ENCODE assay signal across 30 mouse cellular contexts in genomic region chr4:38995161-38995560, GRCm38 (mm10).
DNase-seq lines count a peak whose midpoint lies in the region; ATAC-seq and TF ChIP-seq lines count a peak whose summit lies in the region.
"Had no signal": no experiment of that assay in that cellular context is flagged by ENCODE, and none has a peak within 500 bp of the region (broad histone marks: within the 10 kb centered on the region; RNA-seq: fewer than 3 reads in every experiment).

No protein-coding gene starts in this region.

- DNase-seq in cerebellum, adult 9-10 months: peak; percentile 3
- DNase-seq in cerebellum, postnatal 14 days: peak; percentile 22 to 67
- no peak for DNase-seq in cerebellum, adult 11-12 months
- DNase-seq in midbrain, postnatal 0 days (ENCODE audit: low spot score): peak; percentile 30
- DNase-seq in midbrain, embryonic 14.5 days: no peak
- DNase-seq in cerebellum, postnatal 36 days: peak; percentile 22 to 32
- DNase-seq in urinary bladder, postnatal 4 days (ENCODE audit: low spot score in 2 of 2): no peak
- DNase-seq: adrenal gland, postnatal 10 days; adrenal gland, postnatal 36 days; B cell, adult 2 months; embryo, embryonic 11 days; gastrocnemius, postnatal 25 days; heart, adult 18-20 months; heart, postnatal 14 days; heart, postnatal 4 days; kidney, adult 11 months; kidney, adult 8-10 months had no signal

- H3K27ac ChIP-seq in midbrain, postnatal 0 days (ENCODE audit: low read depth, low read length): no peak overlapping the region
- no peak overlapping the region for H3K27ac ChIP-seq in midbrain, embryonic 14.5 days (replicated peaks; ENCODE audit: low read depth, low read length)
- H3K27ac ChIP-seq: embryonic facial prominence, embryonic 10.5 days; embryonic facial prominence, embryonic 13.5 days; forebrain, embryonic 12.5 days; forebrain, embryonic 15.5 days; heart, embryonic 13.5 days; hindbrain, embryonic 12.5 days; hindbrain, embryonic 15.5 days; intestine, embryonic 15.5 days had no signal

- no peaks in the 10 kb centered on the region for H3K36me3 ChIP-seq in midbrain, postnatal 0 days (ENCODE audit: insufficient read depth, low read length)
- H3K36me3 ChIP-seq in midbrain, embryonic 14.5 days (ENCODE audit: control insufficient read depth, insufficient read depth, low read length): no peaks in the 10 kb centered on the region
- H3K36me3 ChIP-seq: embryonic facial prominence, embryonic 10.5 days; embryonic facial prominence, embryonic 13.5 days; forebrain, embryonic 12.5 days; forebrain, embryonic 15.5 days; G1E; heart, embryonic 13.5 days; hindbrain, embryonic 12.5 days; hindbrain, embryonic 15.5 days; intestine, embryonic 15.5 days had no signal

- no peak overlapping the region for H3K4me3 ChIP-seq in midbrain, postnatal 0 days (ENCODE audit: low read depth, low read length)
- no peak overlapping the region for H3K4me3 ChIP-seq in midbrain, embryonic 14.5 days (replicated peaks; ENCODE audit: low read depth, low read length)
- H3K4me3 ChIP-seq: embryonic facial prominence, embryonic 10.5 days; embryonic facial prominence, embryonic 13.5 days; erythroblast, embryonic 14.5 days; forebrain, embryonic 12.5 days; forebrain, embryonic 15.5 days; heart, embryonic 13.5 days; hindbrain, embryonic 12.5 days; hindbrain, embryonic 15.5 days; intestine, embryonic 15.5 days had no signal

- H3K4me2 ChIP-seq in midbrain, postnatal 0 days (ENCODE audit: low read depth, low read length, poor library complexity, severe bottlenecking): no peak overlapping the region
- H3K4me2 ChIP-seq in midbrain, embryonic 14.5 days (ENCODE audit: low read length): no peak overlapping the region
- H3K4me2 ChIP-seq: embryonic facial prominence, embryonic 13.5 days; forebrain, embryonic 12.5 days; forebrain, embryonic 15.5 days; heart, embryonic 13.5 days; hindbrain, embryonic 12.5 days; hindbrain, embryonic 15.5 days; intestine, embryonic 15.5 days had no signal

- H3K27me3 ChIP-seq in midbrain, postnatal 0 days (ENCODE audit: insufficient read depth, low read length): no peaks in the 10 kb centered on the region
- no peaks in the 10 kb centered on the region for H3K27me3 ChIP-seq in midbrain, embryonic 14.5 days (ENCODE audit: control insufficient read depth, insufficient read depth, low read length)
- H3K27me3 ChIP-seq: CH12.LX; embryonic facial prominence, embryonic 13.5 days; forebrain, embryonic 12.5 days; forebrain, embryonic 15.5 days; heart, embryonic 13.5 days; hindbrain, embryonic 12.5 days; hindbrain, embryonic 15.5 days; intestine, embryonic 15.5 days; Patski had no signal

- 80% methylated on average over 1 of the region's 1 CpGs for WGBS in midbrain, postnatal 0 days
- WGBS in midbrain, embryonic 14.5 days: 92% methylated on average over 1 of the region's 1 CpGs

- no peaks in the 10 kb centered on the region for H3K4me1 ChIP-seq in midbrain, postnatal 0 days (ENCODE audit: insufficient read depth, low read length)
- no peaks in the 10 kb centered on the region for H3K4me1 ChIP-seq in midbrain, embryonic 14.5 days (ENCODE audit: control insufficient read depth, insufficient read depth, low read length)
- H3K4me1 ChIP-seq: embryonic facial prominence, embryonic 10.5 days; embryonic facial prominence, embryonic 13.5 days; forebrain, embryonic 12.5 days; forebrain, embryonic 15.5 days; heart, embryonic 13.5 days; hindbrain, embryonic 12.5 days; hindbrain, embryonic 15.5 days; intestine, embryonic 15.5 days had no signal

- no peaks in the 10 kb centered on the region for H3K9me3 ChIP-seq in midbrain, postnatal 0 days (ENCODE audit: low read length)
- H3K9me3 ChIP-seq in midbrain, embryonic 14.5 days (ENCODE audit: control insufficient read depth, low read length): no peaks in the 10 kb centered on the region
- H3K9me3 ChIP-seq: embryonic facial prominence, embryonic 10.5 days; embryonic facial prominence, embryonic 13.5 days; forebrain, embryonic 12.5 days; forebrain, embryonic 15.5 days; G1E; heart, embryonic 13.5 days; hindbrain, embryonic 12.5 days; hindbrain, embryonic 15.5 days; intestine, embryonic 15.5 days had no signal

- no peak overlapping the region for H3K9ac ChIP-seq in midbrain, postnatal 0 days (replicated peaks; ENCODE audit: low read length, poor library complexity, severe bottlenecking)
- no peak overlapping the region for H3K9ac ChIP-seq in midbrain, embryonic 14.5 days (replicated peaks; ENCODE audit: low read length)
- H3K9ac ChIP-seq: embryonic facial prominence, embryonic 13.5 days; forebrain, embryonic 12.5 days; forebrain, embryonic 15.5 days; heart, embryonic 13.5 days; hindbrain, embryonic 12.5 days; hindbrain, embryonic 15.5 days; intestine, embryonic 15.5 days had no signal

- ATAC-seq in cerebellum, adult (ENCODE audit: insufficient number of reproducible peaks, low FRiP score, low TSS enrichment): no peak
- ATAC-seq in midbrain, postnatal 0 days (ENCODE audit: low FRiP score): no peak
- no peak for ATAC-seq in midbrain, embryonic 14.5 days (ENCODE audit: low FRiP score, low TSS enrichment)
- ATAC-seq: forebrain, embryonic 15.5 days; intestine, embryonic 15.5 days; Patski had no signal

- TF ChIP-seq CTCF in midbrain, postnatal 0 days (IDR thresholded peaks at IDR 0.05): no peak

Comparison
In these comparisons a context has a peak if more than half of its experiments do, and no peak if none do; other contexts are left out.
1. DNase-seq: peak in cerebellum, adult 9-10 months (single experiment), cerebellum, postnatal 14 days (2 of 2), midbrain, postnatal 0 days (single experiment) and cerebellum, postnatal 36 days (2 of 2); none in cerebellum, adult 11-12 months (single experiment), midbrain, embryonic 14.5 days (single experiment) and urinary bladder, postnatal 4 days (0 of 2).